Mouse (Mus musculus) heart, postnatal 10 days (tissue): ENCODE measurements around the gene R3hcc1l. TPM values are rescaled to one million over a fixed set of nuclear protein-coding genes. Genes with fewer than 3 reads are reported as not detected.

Source experiments
- DNase-seq, 2 experiments: peaks; one replicate each; pipeline ENCODE4 v3.0.0; 2021
- intact Hi-C: fragments of 180-260 bp; cut with DNase I; formaldehyde crosslinking; loops from one replicate; pipeline ENCODE4 v1.15.1; 2025
- total RNA-seq, 2 experiments: library from RNA; stranded (reverse); gene quantifications; 2 replicates each; pipeline ENCODE4 v1.2.3; 2021

Gene R3hcc1l
- total RNA-seq, 2 experiments from 2014 or later = 20.4 to 22.1 TPM

GRCm38 (mm10) chr19:42597286-42597685 lies 78.7 kb downstream of the R3hcc1l start:
- intact Hi-C loops = no loop called here
- no peak for DNase-seq

- no peak for DNase-seq
Observed at GRCm38 (mm10) chr19:42597896-42598295, 79.3 kb downstream of the R3hcc1l start.

GRCm38 (mm10) chr19:42599891-42600290 lies 81.3 kb downstream of the R3hcc1l start:
- intact Hi-C loops = no loop called here
- DNase-seq = no peak

More at GRCm38 (mm10) chr19:42597896-42598295, 79.3 kb downstream of the R3hcc1l start:
- intact Hi-C loops = no loop called here

GRCm38 (mm10) chr19:42600591-42600990 lies 82.0 kb downstream of the R3hcc1l start:
- intact Hi-C loops = no loop called here
- no peak for DNase-seq

- intact Hi-C loops = no loop called here
- DNase-seq = peak; percentile 22 to 37
Observed at GRCm38 (mm10) chr19:42601445-42601844, 82.9 kb downstream of the R3hcc1l start.

GRCm38 (mm10) chr19:42602041-42602440 lies 83.5 kb downstream of the R3hcc1l start:
- DNase-seq = no peak
- intact Hi-C loops = no loop called here

- intact Hi-C loops = no loop called here
- no peak for DNase-seq
Observed at GRCm38 (mm10) chr19:42602576-42602975, 84.0 kb downstream of the R3hcc1l start.

GRCm38 (mm10) chr19:42608082-42608481 lies 89.5 kb downstream of the R3hcc1l start:
- DNase-seq = no peak
- intact Hi-C loops = no loop called here

GRCm38 (mm10) chr19:42609716-42610115 lies 91.2 kb downstream of the R3hcc1l start:
- intact Hi-C loops = no loop called here
- DNase-seq = no peak

GRCm38 (mm10) chr19:42611746-42612145 lies 93.2 kb downstream of the R3hcc1l start:
- no peak for DNase-seq
- intact Hi-C loops = no loop called here

GRCm38 (mm10) chr19:42612654-42613053 lies 94.1 kb downstream of the R3hcc1l start, which contains the start of gene Loxl4:
Gene Loxl4 (minus strand): TSS chr19:42612813.
- peak; percentile 78 to 79 for DNase-seq
- intact Hi-C loops = no loop called here

GRCm38 (mm10) chr19:42613116-42613515 lies 94.6 kb downstream of the R3hcc1l start:
- peak in 1 of 2 experiments; percentile 31 for DNase-seq
- intact Hi-C loops = no loop called here

GRCm38 (mm10) chr19:42613647-42614225 lies 95.2 kb downstream of the R3hcc1l start:
- intact Hi-C loops = no loop called here
- peak; percentile 55 to 59 for DNase-seq

- intact Hi-C loops = no loop called here
- DNase-seq = peak; percentile 78 to 84
Observed at GRCm38 (mm10) chr19:42628068-42628467, 109.5 kb downstream of the R3hcc1l start.

GRCm38 (mm10) chr19:42631541-42631961 lies 113.0 kb downstream of the R3hcc1l start:
- peak; percentile 55 to 58 for DNase-seq
- intact Hi-C loops = no loop called here

GRCm38 (mm10) chr19:42632301-42632700 lies 113.7 kb downstream of the R3hcc1l start:
- DNase-seq = no peak
- intact Hi-C loops = no loop called here

GRCm38 (mm10) chr19:42633650-42634049 lies 115.1 kb downstream of the R3hcc1l start:
- intact Hi-C loops = no loop called here
- DNase-seq = no peak

- no peak for DNase-seq
- intact Hi-C loops = no loop called here
Observed at GRCm38 (mm10) chr19:42636631-42637030, 118.1 kb downstream of the R3hcc1l start.

GRCm38 (mm10) chr19:42638604-42639481 lies 120.3 kb downstream of the R3hcc1l start:
- peak; percentile 78 to 79 for DNase-seq
- intact Hi-C loops = no loop called here

GRCm38 (mm10) chr19:42639544-42639943 lies 121.0 kb downstream of the R3hcc1l start:
- no peak for DNase-seq
- intact Hi-C loops = no loop called here

GRCm38 (mm10) chr19:42640211-42640610 lies 121.7 kb downstream of the R3hcc1l start:
- DNase-seq = no peak
- intact Hi-C loops = no loop called here
